Mouse (Mus musculus): ENCODE measurements around the gene Ccl4. TPM values are rescaled to one million over a fixed set of nuclear protein-coding genes. Genes with fewer than 3 reads are reported as not detected.
A peak's percentile ranks its signal among the peaks of the same experiment; 100 is the strongest.

Gene Ccl4
- polyA plus RNA-seq (2015; fragmentation: Nextera tagmentation; extraction: Ambion mirVana), result 0.56 and 0.64 TPM in 2 replicates

DNA sequence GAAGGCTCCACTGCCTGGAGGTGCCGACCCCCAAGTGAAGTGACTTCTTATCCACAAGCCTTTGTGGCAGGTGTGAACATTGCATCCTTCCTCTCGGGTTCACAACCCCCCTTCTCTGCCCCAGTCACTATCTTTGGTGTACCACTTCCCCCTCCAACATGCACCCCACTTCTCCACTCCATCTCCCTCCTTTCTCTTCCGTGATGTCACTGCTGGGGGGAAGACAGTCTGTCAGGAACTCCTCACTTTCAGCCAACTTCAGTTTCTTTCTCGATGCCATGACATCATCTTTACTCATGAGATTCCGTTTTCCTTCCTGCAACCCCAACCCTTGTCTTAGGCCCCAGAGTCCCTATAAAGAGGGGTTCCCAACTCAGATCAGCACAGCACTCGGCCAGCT is at the start of gene Ccl4:
Gene Ccl4, plus strand, starts transcription at position 381 of the 400 bp plus-strand sequence.
- no peak for ATAC-seq

DNA sequence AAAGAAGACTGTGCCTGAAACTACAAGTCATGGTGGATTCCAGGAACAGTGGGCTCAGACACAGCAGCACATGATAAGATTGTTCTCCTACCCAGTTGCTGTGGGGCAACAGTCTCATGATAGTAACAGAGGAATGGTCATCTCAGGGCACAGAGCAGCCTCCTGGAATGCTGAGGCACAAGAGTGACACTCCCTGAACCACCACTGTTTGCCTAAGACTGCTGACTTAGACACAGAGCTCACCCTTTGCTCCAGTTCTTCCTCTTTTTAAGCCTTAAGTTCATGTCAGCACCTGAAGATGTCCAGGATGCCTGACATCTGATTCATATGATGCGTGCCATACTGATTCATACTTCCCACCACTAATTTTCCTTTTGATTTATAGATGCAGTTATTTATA is 45.8 kb upstream of the Ccl4 start:
- no peak overlapping the region for H3K27ac ChIP-seq (ENCODE audit: low read depth, low read length)
- H3K27me3 ChIP-seq (replicated peaks; ENCODE audit: control insufficient read depth, insufficient read depth, low read length), result no peaks in the 10 kb centered on the region
- no peaks in the 10 kb centered on the region for H3K9me3 ChIP-seq (ENCODE audit: control insufficient read depth)
- peak; percentile 28; the same call in 1 of the 2 replicates for ATAC-seq
- 64% methylated on average over 1 of the region's 1 CpGs for WGBS
- H3K4me2 ChIP-seq (replicated peaks; ENCODE audit: low read depth), result no peak overlapping the region
- H3K4me1 ChIP-seq (replicated peaks; ENCODE audit: control insufficient read depth, insufficient read depth, low read length), result no peaks in the 10 kb centered on the region
- no peak for TF ChIP-seq CTCF (IDR thresholded peaks at IDR 0.05; ENCODE audit: low read depth)
- no peak overlapping the region for H3K4me3 ChIP-seq (ENCODE audit: low read depth, low read length)
- H3K36me3 ChIP-seq (ENCODE audit: control insufficient read depth, insufficient read depth), result no peaks in the 10 kb centered on the region
- no peak overlapping the region for H3K9ac ChIP-seq (ENCODE audit: low read depth, low read length)

More for the DNA sequence above, at the start of gene Ccl4:
- H3K36me3 ChIP-seq (ENCODE audit: control insufficient read depth, insufficient read depth), result no peaks in the 10 kb centered on the region
- H3K4me2 ChIP-seq (replicated peaks; ENCODE audit: low read depth), result no peak within 1 kb of the TSS
- no peak within 1 kb of the TSS for H3K27ac ChIP-seq (ENCODE audit: low read depth, low read length)
- H3K4me3 ChIP-seq (ENCODE audit: low read depth, low read length), result no peak within 1 kb of the TSS
- no peak for TF ChIP-seq CTCF (IDR thresholded peaks at IDR 0.05; ENCODE audit: low read depth)
- H3K4me1 ChIP-seq (replicated peaks; ENCODE audit: control insufficient read depth, insufficient read depth, low read length), result no peaks in the 10 kb centered on the region
- H3K9me3 ChIP-seq (ENCODE audit: control insufficient read depth), result no peaks in the 10 kb centered on the region
- no peak within 1 kb of the TSS for H3K9ac ChIP-seq (ENCODE audit: low read depth, low read length)
- H3K27me3 ChIP-seq (replicated peaks; ENCODE audit: control insufficient read depth, insufficient read depth, low read length), result no peaks in the 10 kb centered on the region
- WGBS, result 68% methylated on average over 6 of the region's 6 CpGs

GRCm38 (mm10) chr11:83618238-83618637 is 44.1 kb upstream of the Ccl4 start:
- no peak for TF ChIP-seq CTCF (IDR thresholded peaks at IDR 0.05; ENCODE audit: low read depth)
- no peaks in the 10 kb centered on the region for H3K27me3 ChIP-seq (replicated peaks; ENCODE audit: control insufficient read depth, insufficient read depth, low read length)
- no peak for ATAC-seq
- 78% methylated on average over 5 of the region's 5 CpGs for WGBS
- no peak overlapping the region for H3K4me3 ChIP-seq (ENCODE audit: low read depth, low read length)
- no peak overlapping the region for H3K9ac ChIP-seq (ENCODE audit: low read depth, low read length)
- H3K4me1 ChIP-seq (replicated peaks; ENCODE audit: control insufficient read depth, insufficient read depth, low read length), result no peaks in the 10 kb centered on the region
- no peaks in the 10 kb centered on the region for H3K36me3 ChIP-seq (ENCODE audit: control insufficient read depth, insufficient read depth)
- no peak overlapping the region for H3K27ac ChIP-seq (ENCODE audit: low read depth, low read length)
- H3K4me2 ChIP-seq (replicated peaks; ENCODE audit: low read depth), result no peak overlapping the region
- H3K9me3 ChIP-seq (ENCODE audit: control insufficient read depth), result no peaks in the 10 kb centered on the region

DNA sequence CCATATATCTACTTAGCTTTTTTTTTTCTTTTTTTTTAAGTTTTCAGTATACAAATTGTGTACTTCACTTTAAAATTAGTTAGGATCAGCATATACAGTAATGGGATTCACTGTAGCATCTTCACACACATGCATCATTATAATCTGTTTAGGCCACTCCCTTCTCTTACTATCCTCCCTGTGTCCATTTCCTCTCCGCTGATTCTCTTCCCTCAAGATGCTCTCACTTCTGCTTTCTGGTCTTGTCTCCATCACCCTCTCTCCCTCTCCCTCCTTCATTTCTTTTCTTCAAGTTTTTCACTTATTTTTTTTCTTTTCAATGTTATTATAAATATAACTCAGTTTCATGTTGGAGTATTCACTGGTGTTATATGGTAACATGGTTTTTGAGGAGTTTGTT is 43.3 kb upstream of the Ccl4 start:
- WGBS, result 97% methylated on average over 1 of the region's 1 CpGs
- Histone ChIP-seq H3K4me3 (ENCODE audit: low read depth, low read length) (no peak overlapping the region), H3K36me3 (ENCODE audit: control insufficient read depth, insufficient read depth) (no peaks in the 10 kb centered on the region), H3K27ac (ENCODE audit: low read depth, low read length) (no peak overlapping the region), H3K27me3 (replicated peaks; ENCODE audit: control insufficient read depth, insufficient read depth, low read length) (no peaks in the 10 kb centered on the region), H3K9me3 (ENCODE audit: control insufficient read depth) (no peaks in the 10 kb centered on the region), H3K4me2 (replicated peaks; ENCODE audit: low read depth) (no peak overlapping the region), H3K4me1 (replicated peaks; ENCODE audit: control insufficient read depth, insufficient read depth, low read length) (no peaks in the 10 kb centered on the region), H3K9ac (ENCODE audit: low read depth, low read length) (no peak overlapping the region)
- no peak for ATAC-seq
- TF ChIP-seq CTCF (IDR thresholded peaks at IDR 0.05; ENCODE audit: low read depth), result no peak

DNA sequence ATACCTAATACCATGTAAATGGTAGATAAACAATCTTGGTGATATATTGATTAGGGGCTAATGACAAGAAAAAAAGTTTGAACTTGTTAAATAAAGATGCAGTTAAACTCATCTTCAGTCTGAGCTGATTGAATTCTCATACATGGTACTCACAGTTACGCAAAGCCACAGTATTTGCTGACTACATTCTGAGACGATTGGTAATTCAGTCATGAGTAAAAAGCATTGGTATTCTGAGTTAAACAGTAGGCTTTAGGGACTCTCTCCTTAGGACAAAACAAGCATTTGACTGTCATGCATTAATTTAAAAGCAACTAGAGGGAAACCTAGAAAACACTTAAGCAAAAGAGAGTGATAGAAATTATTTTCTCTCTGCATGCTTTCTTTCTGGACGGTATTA is 38.8 kb upstream of the Ccl4 start:
- no peak overlapping the region for H3K9ac ChIP-seq (ENCODE audit: low read depth, low read length)
- no peak for TF ChIP-seq CTCF (IDR thresholded peaks at IDR 0.05; ENCODE audit: low read depth)
- H3K9me3 ChIP-seq (ENCODE audit: control insufficient read depth), result no peaks in the 10 kb centered on the region
- no peak overlapping the region for H3K4me3 ChIP-seq (ENCODE audit: low read depth, low read length)
- H3K36me3 ChIP-seq (ENCODE audit: control insufficient read depth, insufficient read depth), result no peaks in the 10 kb centered on the region
- no peak for ATAC-seq
- no peaks in the 10 kb centered on the region for H3K4me1 ChIP-seq (replicated peaks; ENCODE audit: control insufficient read depth, insufficient read depth, low read length)
- H3K27ac ChIP-seq (ENCODE audit: low read depth, low read length), result no peak overlapping the region
- no peak overlapping the region for H3K4me2 ChIP-seq (replicated peaks; ENCODE audit: low read depth)
- no peaks in the 10 kb centered on the region for H3K27me3 ChIP-seq (replicated peaks; ENCODE audit: control insufficient read depth, insufficient read depth, low read length)
- WGBS, result 81% methylated on average over 3 of the region's 3 CpGs

DNA sequence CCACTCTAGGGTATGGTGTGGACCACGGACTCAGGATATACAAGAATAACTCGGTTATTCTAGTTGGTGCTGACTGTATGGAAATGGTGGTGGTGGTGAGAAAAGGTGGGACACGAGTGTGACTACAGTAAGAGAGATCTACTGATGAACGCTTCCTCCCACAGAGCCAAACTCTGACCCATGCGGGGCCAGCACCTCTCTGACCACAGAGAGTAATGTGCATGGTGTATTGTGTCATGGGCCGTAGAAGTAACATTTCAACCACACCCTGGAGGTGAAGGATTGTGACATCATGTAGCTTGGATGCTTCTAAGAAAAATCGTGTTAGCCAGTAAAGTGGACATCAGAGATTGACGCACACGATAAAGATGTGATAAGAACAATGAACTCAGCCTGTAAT is 33.6 kb upstream of the Ccl4 start:
- Histone ChIP-seq H3K27me3 (replicated peaks; ENCODE audit: control insufficient read depth, insufficient read depth, low read length) (no peaks in the 10 kb centered on the region), H3K27ac (ENCODE audit: low read depth, low read length) (no peak overlapping the region), H3K4me3 (ENCODE audit: low read depth, low read length) (no peak overlapping the region), H3K36me3 (ENCODE audit: control insufficient read depth, insufficient read depth) (no peaks in the 10 kb centered on the region), H3K4me2 (replicated peaks; ENCODE audit: low read depth) (no peak overlapping the region), H3K9ac (ENCODE audit: low read depth, low read length) (no peak overlapping the region), H3K4me1 (replicated peaks; ENCODE audit: control insufficient read depth, insufficient read depth, low read length) (no peaks in the 10 kb centered on the region), H3K9me3 (ENCODE audit: control insufficient read depth) (no peaks in the 10 kb centered on the region)
- no peak for TF ChIP-seq CTCF (IDR thresholded peaks at IDR 0.05; ENCODE audit: low read depth)
- WGBS, result 80% methylated on average over 9 of the region's 9 CpGs
- ATAC-seq, result no peak

- Histone ChIP-seq H3K9me3 (ENCODE audit: control insufficient read depth) (no peaks in the 10 kb centered on the region), H3K4me1 (replicated peaks; ENCODE audit: control insufficient read depth, insufficient read depth, low read length) (no peaks in the 10 kb centered on the region), H3K27me3 (replicated peaks; ENCODE audit: control insufficient read depth, insufficient read depth, low read length) (no peaks in the 10 kb centered on the region), H3K9ac (ENCODE audit: low read depth, low read length) (no peak overlapping the region), H3K4me3 (ENCODE audit: low read depth, low read length) (no peak overlapping the region), H3K36me3 (ENCODE audit: control insufficient read depth, insufficient read depth) (no peaks in the 10 kb centered on the region), H3K27ac (ENCODE audit: low read depth, low read length) (no peak overlapping the region), H3K4me2 (replicated peaks; ENCODE audit: low read depth) (no peak overlapping the region)
- ATAC-seq, result peak; percentile 41; the same call in 1 of the 2 replicates
- 61% methylated on average over 1 of the region's 1 CpGs for WGBS
- TF ChIP-seq CTCF (IDR thresholded peaks at IDR 0.05; ENCODE audit: low read depth), result no peak
Observed at GRCm38 (mm10) chr11:83630630-83631029, 31.8 kb upstream of the Ccl4 start.

All from intestine, postnatal 0 days (tissue).